Mouse (Mus musculus) lung, embryonic 14.5 days (tissue): Measurements from ENCODE around the gene Xylt1. TPM values are rescaled to one million over a fixed set of nuclear protein-coding genes. Genes with fewer than 3 reads are reported as not detected.

Experiments used
- ATAC-seq: fragments of 200-750 bp; cut with Nextera tagmentation; 2 replicates; pipeline ENCODE4 v1.8.0; 2017; ENCODE audit warnings: mild to moderate bottlenecking, moderate TSS enrichment, moderate library complexity; ENCODE audit not compliant: insufficient read depth
- DNase-seq: peaks from one replicate; pipeline ENCODE4 v3.0.0-alpha.2; 2015
- H3K27ac ChIP-seq: fragments of 300-500 bp; sonication (generic); 2 replicates; pipeline ENCODE4 v1.5.1; 2014; ENCODE audit warnings: low read depth, mild to moderate bottlenecking, moderate library complexity
- H3K27me3 ChIP-seq: fragments of 300-500 bp; sonication (generic); 2 replicates; pipeline ENCODE4 v1.6.1; 2014; ENCODE audit warnings: low read length, control low read depth; ENCODE audit not compliant: insufficient read depth
- H3K36me3 ChIP-seq: fragments of 300-500 bp; sonication (generic); 2 replicates; pipeline ENCODE4 v1.6.1; 2014; ENCODE audit warnings: control low read depth; ENCODE audit not compliant: insufficient read depth
- H3K4me1 ChIP-seq: fragments of 300-500 bp; sonication (generic); 2 replicates; pipeline ENCODE4 v1.6.1; 2014; ENCODE audit warnings: antibody characterized with exemption, control low read depth; ENCODE audit not compliant: insufficient read depth
- H3K4me2 ChIP-seq: fragments of 300-500 bp; sonication (generic); 2 replicates; pipeline ENCODE4 v1.6.1; 2014; ENCODE audit warnings: mild to moderate bottlenecking
- H3K4me3 ChIP-seq: fragments of 300-500 bp; sonication (generic); 2 replicates; pipeline ENCODE4 v1.5.1; 2014; ENCODE audit warnings: low read depth, low read length
- H3K9ac ChIP-seq: fragments of 300-500 bp; sonication (generic); 2 replicates; pipeline ENCODE4 v1.6.1; 2014
- H3K9me3 ChIP-seq: fragments of 300-500 bp; sonication (generic); 2 replicates; pipeline ENCODE4 v1.6.1; 2016; ENCODE audit warnings: low read depth, low read length, control low read depth
- CTCF ChIP-seq: IDR thresholded peaks from 2 replicates; pipeline ENCODE4 v1.5.1; 2016; ENCODE audit warnings: antibody characterized with exemption, low read depth
- WGBS: fragments of 180-500 bp; shearing (Covaris S2); extraction: QIAGEN DNeasy Blood & Tissue Kit; methylation state at CpG from one replicate; pipeline ENCODE4 v1.1.7; 2014; 5-methylcytosine and 5-hydroxymethylcytosine counted together
- polyA plus RNA-seq: library from polyadenylated mRNA; unstranded; fragments of >200 nt; fragmentation: Nextera tagmentation; extraction: Ambion mirVana; gene quantifications from 2 replicates; pipeline ENCODE4 v1.2.1, GENCODE M21; 2014

Gene Xylt1
- polyA plus RNA-seq, 1 experiment from 2014 or later: 1.0 TPM

- H3K4me1 ChIP-seq: no peaks in the 10 kb centered on the region; the same call in 1 of the 2 replicates
Measured at GRCm38 (mm10) chr7:117435091-117435490, 54.3 kb downstream of the Xylt1 start.

GRCm38 (mm10) chr7:117435730-117436441 lies 55.1 kb downstream of the Xylt1 start:
- Histone ChIP-seq H3K4me2 (no peak overlapping the region), H3K9me3 (no peaks in the 10 kb centered on the region), H3K9ac (no peak overlapping the region), H3K4me3 (no peak overlapping the region), H3K27ac (no peak overlapping the region; the same call in 1 of the 2 replicates), H3K4me1 (no peaks in the 10 kb centered on the region), H3K27me3 (no peaks in the 10 kb centered on the region), H3K36me3 (no peaks in the 10 kb centered on the region)
- no peak for TF ChIP-seq CTCF
- peak; percentile 20 for DNase-seq
- ATAC-seq: no peak
- WGBS: 84% methylated on average over 12 of the region's 12 CpGs

More at GRCm38 (mm10) chr7:117435091-117435490, 54.3 kb downstream of the Xylt1 start:
- no peak overlapping the region for H3K9ac ChIP-seq
- WGBS: 64% methylated on average over 3 of the region's 3 CpGs
- TF ChIP-seq CTCF: no peak
- no peak overlapping the region for H3K4me2 ChIP-seq
- H3K27ac ChIP-seq: no peak overlapping the region
- no peaks in the 10 kb centered on the region for H3K9me3 ChIP-seq
- H3K27me3 ChIP-seq: no peaks in the 10 kb centered on the region
- ATAC-seq: no peak
- no peaks in the 10 kb centered on the region for H3K36me3 ChIP-seq
- H3K4me3 ChIP-seq: no peak overlapping the region
- no peak for DNase-seq

DNA sequence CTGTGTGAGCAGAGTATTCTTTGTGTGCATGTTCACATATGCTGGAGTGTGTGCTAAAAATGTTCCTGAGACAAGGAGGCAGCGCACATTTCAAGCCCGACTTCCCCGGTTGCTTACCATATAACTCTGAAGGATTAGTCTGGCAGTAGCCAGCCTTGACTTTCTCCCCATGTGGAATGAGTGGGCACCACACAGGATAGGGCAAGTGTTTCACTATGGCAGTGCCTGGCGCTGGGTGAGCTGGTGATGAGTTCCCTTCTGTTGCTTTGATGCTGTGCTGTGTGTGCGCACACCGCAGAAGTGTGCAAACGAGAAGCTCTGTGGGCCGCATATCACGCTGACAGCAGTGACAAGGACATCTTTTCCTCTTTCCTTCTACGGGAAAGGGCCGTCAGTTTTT lies 56.1 kb downstream of the Xylt1 start:
- DNase-seq: no peak
- no peaks in the 10 kb centered on the region for H3K36me3 ChIP-seq
- no peak overlapping the region for H3K4me3 ChIP-seq
- H3K9me3 ChIP-seq: no peaks in the 10 kb centered on the region
- no peak overlapping the region for H3K27ac ChIP-seq
- ATAC-seq: no peak
- no peak overlapping the region for H3K4me2 ChIP-seq
- no peaks in the 10 kb centered on the region for H3K27me3 ChIP-seq
- no peaks in the 10 kb centered on the region for H3K4me1 ChIP-seq
- TF ChIP-seq CTCF: no peak
- H3K9ac ChIP-seq: no peak overlapping the region
- WGBS: 87% methylated on average over 11 of the region's 11 CpGs

- Histone ChIP-seq H3K36me3 (no peaks in the 10 kb centered on the region), H3K4me2 (no peak overlapping the region), H3K4me1 (no peaks in the 10 kb centered on the region), H3K9ac (no peak overlapping the region), H3K9me3 (no peaks in the 10 kb centered on the region), H3K4me3 (no peak overlapping the region), H3K27ac (no peak overlapping the region), H3K27me3 (no peaks in the 10 kb centered on the region)
- no peak for DNase-seq
- no peak for ATAC-seq
- WGBS: 72% methylated on average over 3 of the region's 3 CpGs
- TF ChIP-seq CTCF: no peak
Measured at GRCm38 (mm10) chr7:117440994-117441393, 60.2 kb downstream of the Xylt1 start.

DNA sequence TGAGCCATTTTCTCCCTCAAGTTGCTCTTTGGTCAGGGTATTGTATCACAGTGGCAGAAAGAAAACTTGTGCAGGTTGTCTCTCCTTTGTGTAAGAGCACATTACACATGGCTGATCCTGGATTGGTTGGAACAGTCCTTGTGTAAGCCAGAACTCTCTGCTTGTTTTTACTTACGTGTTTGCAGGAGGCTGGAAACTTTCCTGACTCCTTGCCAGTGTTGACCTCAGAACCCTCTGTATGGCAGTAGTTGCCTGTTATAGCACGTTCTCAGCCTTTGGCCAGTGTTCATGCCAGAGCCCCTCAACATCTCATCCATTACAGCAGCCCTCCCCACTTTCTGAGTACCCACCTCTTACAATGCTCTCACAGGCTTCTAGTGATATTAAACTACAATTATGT lies 61.9 kb downstream of the Xylt1 start:
- H3K27me3 ChIP-seq: no peaks in the 10 kb centered on the region
- WGBS: 64% methylated on average over 2 of the region's 2 CpGs
- ATAC-seq: no peak
- no peaks in the 10 kb centered on the region for H3K4me1 ChIP-seq
- TF ChIP-seq CTCF: no peak
- H3K36me3 ChIP-seq: no peaks in the 10 kb centered on the region
- H3K9ac ChIP-seq: no peak overlapping the region
- no peak for DNase-seq
- H3K9me3 ChIP-seq: no peaks in the 10 kb centered on the region
- H3K27ac ChIP-seq: no peak overlapping the region
- H3K4me3 ChIP-seq: no peak overlapping the region
- H3K4me2 ChIP-seq: no peak overlapping the region

- no peak for TF ChIP-seq CTCF
- no peaks in the 10 kb centered on the region for H3K27me3 ChIP-seq
- H3K36me3 ChIP-seq: no peaks in the 10 kb centered on the region
- no peak overlapping the region for H3K4me3 ChIP-seq
- no peak overlapping the region for H3K27ac ChIP-seq
- H3K9ac ChIP-seq: no peak overlapping the region
- ATAC-seq: no peak
- H3K9me3 ChIP-seq: no peaks in the 10 kb centered on the region
- no peaks in the 10 kb centered on the region for H3K4me1 ChIP-seq
- DNase-seq: no peak
- 78% methylated on average over 7 of the region's 7 CpGs for WGBS
- H3K4me2 ChIP-seq: no peak overlapping the region
Measured at GRCm38 (mm10) chr7:117443215-117443614, 62.4 kb downstream of the Xylt1 start.

GRCm38 (mm10) chr7:117445471-117445870 lies 64.7 kb downstream of the Xylt1 start:
- no peak overlapping the region for H3K4me3 ChIP-seq
- no peaks in the 10 kb centered on the region for H3K36me3 ChIP-seq
- WGBS: 37% methylated on average over 3 of the region's 3 CpGs
- no peaks in the 10 kb centered on the region for H3K4me1 ChIP-seq
- ATAC-seq (no peak), DNase-seq (no peak)
- H3K9ac ChIP-seq: no peak overlapping the region
- H3K4me2 ChIP-seq: no peak overlapping the region
- no peaks in the 10 kb centered on the region for H3K27me3 ChIP-seq
- H3K9me3 ChIP-seq: no peaks in the 10 kb centered on the region
- H3K27ac ChIP-seq: no peak overlapping the region
- no peak for TF ChIP-seq CTCF
